Mouse (Mus musculus) 3T3-L1 (cell line): ENCODE measurements at regions not wholly inside any gene's neighbourhood (a gene's known extent, or its start where the extent isn't known, plus 50 kb on each side); places are given as distances from the start of the nearest gene placed in this dataset.
"Not testable (repeated sequence)": the region's sequence is repeated elsewhere in the genome, so short reads cannot be mapped to it uniquely, and the experiment has no call there.

Experiments used
- DNase-seq: peaks from one replicate; pipeline ENCODE4 v3.0.0-alpha.2; 2015; ENCODE audit warnings: low read depth, low spot score

DNA sequence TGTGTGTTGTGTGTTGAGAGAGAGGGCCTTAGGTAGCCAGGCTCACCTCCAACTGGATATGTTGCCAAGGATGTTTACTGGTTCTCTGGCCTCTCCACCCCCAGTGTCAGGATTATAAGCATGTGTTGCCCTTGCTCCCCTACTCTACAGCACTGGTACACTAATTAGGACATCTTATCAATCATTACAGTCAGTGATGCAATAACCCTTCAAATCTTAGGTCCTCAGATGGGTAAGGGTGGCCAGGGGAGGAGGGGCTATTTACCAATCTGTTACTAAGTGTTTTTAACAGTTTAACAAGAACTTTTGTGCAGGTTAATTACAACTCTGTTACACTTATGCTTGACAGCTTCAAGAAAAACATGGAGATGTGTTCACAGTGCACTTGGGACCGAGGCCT, 80.1 kb upstream of the Cyp2b13 start:
- DNase-seq = no peak

DNA sequence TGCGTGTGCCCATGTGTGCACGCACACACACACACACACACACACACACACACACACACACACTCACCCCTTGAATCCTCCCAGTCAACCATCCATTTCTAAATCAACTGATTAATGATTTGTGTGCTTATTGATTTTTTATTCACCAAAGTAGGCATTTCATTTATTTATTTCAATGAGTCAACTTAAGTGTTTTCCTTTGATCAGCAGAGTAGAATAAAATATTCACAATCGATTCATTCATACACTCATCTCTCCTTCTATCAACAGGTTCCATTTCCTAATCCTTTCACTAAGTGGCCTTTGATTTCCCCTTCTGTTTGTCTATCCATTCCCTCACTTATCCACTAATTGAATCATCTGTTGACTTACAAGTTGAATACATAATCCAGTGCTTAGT, 74.3 kb upstream of the Cyp2b13 start:
- no peak for DNase-seq

DNA sequence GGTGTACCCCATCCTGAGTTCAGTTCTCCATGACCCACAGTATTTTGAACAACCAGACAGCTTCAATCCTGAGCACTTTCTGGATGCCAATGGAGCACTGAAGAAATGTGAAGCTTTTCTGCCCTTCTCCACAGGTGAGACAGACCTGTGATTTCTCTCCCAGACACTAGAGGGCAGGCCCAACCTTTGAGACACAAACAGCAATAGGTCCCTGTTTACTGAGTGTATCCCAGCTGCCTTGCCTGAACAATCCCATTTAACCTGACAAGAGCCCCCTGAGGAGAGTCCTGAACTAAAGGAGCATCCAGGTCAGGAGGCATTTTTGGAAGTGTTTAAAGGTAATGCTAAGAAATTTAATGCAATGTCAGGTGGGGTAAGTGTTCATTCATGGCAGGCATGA, 73.0 kb upstream of the Cyp2b13 start:
- DNase-seq = peak; percentile 2

DNA sequence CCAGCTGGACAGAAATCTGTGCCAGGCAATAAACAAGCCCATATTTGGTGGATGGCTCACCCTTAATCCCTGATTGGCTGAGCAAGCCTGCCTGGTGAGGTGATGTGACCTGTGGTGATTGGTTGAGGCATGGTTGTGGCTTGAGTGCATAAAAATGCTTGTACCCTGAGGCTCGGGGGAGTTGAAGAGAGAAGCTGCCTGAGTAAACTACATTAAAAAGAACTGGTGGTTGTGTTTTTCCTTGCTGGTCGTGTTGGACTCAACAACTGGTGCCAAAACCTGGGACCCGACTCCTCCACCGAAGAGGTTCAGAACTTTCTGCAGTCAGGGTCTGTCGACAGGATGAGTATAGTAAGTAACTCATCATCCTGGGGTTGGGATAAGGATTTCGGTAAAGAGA, 55.4 kb upstream of the Cyp2b13 start:
- not testable (repeated sequence) for DNase-seq

DNA sequence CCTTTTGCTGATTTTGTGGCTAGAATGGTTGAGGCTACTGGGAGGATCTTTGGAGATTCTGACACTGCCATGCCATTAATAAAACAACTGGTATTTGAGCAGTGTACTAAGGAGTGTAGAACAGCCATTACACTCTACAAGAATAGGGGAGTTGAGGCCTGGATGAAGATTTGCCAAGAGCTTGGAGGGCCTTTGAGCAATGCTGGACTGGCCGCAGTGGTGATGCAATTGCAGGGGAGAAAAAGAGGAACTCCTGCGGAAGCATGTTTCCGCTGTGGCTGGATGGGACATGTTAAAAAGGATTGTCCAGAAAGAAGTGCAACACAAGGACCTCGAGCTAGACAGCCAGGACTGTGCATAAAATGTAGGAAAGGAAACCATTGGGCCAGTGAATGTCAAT, 53.2 kb upstream of the Cyp2b13 start:
- DNase-seq = no peak
